Mouse (Mus musculus) midbrain, postnatal 0 days (tissue): ENCODE measurements around the gene Thsd4. TPM values are rescaled to one million over a fixed set of nuclear protein-coding genes. Genes with fewer than 3 reads are reported as not detected.

Experiments
- ATAC-seq: fragments of 200-750 bp; cut with Nextera tagmentation; 2 replicates; pipeline ENCODE4 v1.8.0; 2017; ENCODE audit warnings: moderate number of reproducible peaks, mild to moderate bottlenecking, moderate TSS enrichment, moderate library complexity; ENCODE audit not compliant: low FRiP score
- DNase-seq: peaks from one replicate; pipeline ENCODE4 v3.0.0-alpha.2; 2015; ENCODE audit warnings: low spot score
- H3K27ac ChIP-seq: fragments of 300-500 bp; sonication (generic); 2 replicates; pipeline ENCODE4 v1.5.1; 2014; ENCODE audit warnings: low read depth, mild to moderate bottlenecking, low read length, mixed read lengths
- H3K27me3 ChIP-seq: fragments of 300-500 bp; sonication (generic); 2 replicates; pipeline ENCODE4 v1.6.1; 2014; ENCODE audit warnings: low read length, control low read depth, mixed read lengths; ENCODE audit not compliant: insufficient read depth
- H3K36me3 ChIP-seq: fragments of 300-500 bp; sonication (generic); 2 replicates; pipeline ENCODE4 v1.6.1; 2014; ENCODE audit warnings: low read length, control low read depth, mixed read lengths; ENCODE audit not compliant: insufficient read depth
- H3K4me1 ChIP-seq: fragments of 300-500 bp; sonication (generic); 2 replicates; pipeline ENCODE4 v1.6.1; 2014; ENCODE audit warnings: mild to moderate bottlenecking, control low read depth, antibody characterized with exemption, low read length, mixed read lengths; ENCODE audit not compliant: insufficient read depth
- H3K4me2 ChIP-seq: fragments of 300-500 bp; sonication (generic); 2 replicates; pipeline ENCODE4 v1.6.1; 2014; ENCODE audit warnings: low read depth, mild to moderate bottlenecking, low read length, mixed read lengths; ENCODE audit not compliant: poor library complexity, severe bottlenecking
- H3K4me3 ChIP-seq: fragments of 300-500 bp; sonication (generic); 2 replicates; pipeline ENCODE4 v1.5.1; 2014; ENCODE audit warnings: low read depth, mild to moderate bottlenecking, low read length, moderate library complexity
- H3K9ac ChIP-seq: fragments of 300-500 bp; sonication (generic); replicated peaks from 2 replicates; pipeline ENCODE4 v1.6.1; 2014; ENCODE audit warnings: mild to moderate bottlenecking, low read length, moderate library complexity, mixed read lengths; ENCODE audit not compliant: poor library complexity, severe bottlenecking
- H3K9me3 ChIP-seq: fragments of 300-500 bp; sonication (generic); 2 replicates; pipeline ENCODE4 v1.6.1; 2016; ENCODE audit warnings: low read length, control low read depth
- CTCF ChIP-seq: IDR thresholded peaks from 2 replicates; pipeline ENCODE4 v1.5.1; 2016; ENCODE audit warnings: antibody characterized with exemption, mild to moderate bottlenecking
- WGBS: fragments of 180-500 bp; shearing (Covaris S2); extraction: QIAGEN DNeasy Blood & Tissue Kit; methylation state at CpG from one replicate; pipeline ENCODE4 v1.1.7; 2014; 5-methylcytosine and 5-hydroxymethylcytosine counted together
- polyA plus RNA-seq: library from polyadenylated mRNA; unstranded; fragments of >200 nt; fragmentation: Nextera tagmentation; extraction: Ambion mirVana; gene quantifications from 2 replicates; pipeline ENCODE4 v1.2.1, GENCODE M21; 2015
- total RNA-seq: library from RNA; depleted of rRNA; stranded (reverse); fragments of >200 nt; gene quantifications from 2 replicates; pipeline ENCODE4 v1.2.3, GENCODE M21; 2014

Thsd4 gene
- total and polyA plus RNA-seq, 2 experiments from 2014 or later: 4.8 to 23.6 TPM

DNA sequence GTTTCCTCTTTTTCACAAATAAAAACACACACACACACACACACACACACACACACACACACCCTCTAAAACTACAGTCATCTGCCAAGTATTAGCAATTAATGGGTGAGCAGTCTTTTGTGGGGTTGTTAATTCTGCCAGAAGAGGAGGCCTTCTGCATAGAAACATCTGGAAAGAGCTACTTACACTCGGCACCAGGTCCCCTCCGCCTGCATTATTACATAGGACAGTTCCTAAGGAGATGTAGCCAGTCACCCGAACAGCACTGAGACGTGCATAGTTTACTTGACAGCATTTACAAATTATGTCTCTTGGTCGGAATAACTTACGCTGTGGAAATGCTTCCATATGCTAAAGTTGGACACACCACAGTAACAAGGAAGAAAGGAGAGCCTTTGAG, 43.0 kb downstream of the Thsd4 start:
- Histone ChIP-seq H3K4me2 (no peak overlapping the region), H3K9me3 (no peaks in the 10 kb centered on the region), H3K27ac (no peak overlapping the region), H3K27me3 (no peaks in the 10 kb centered on the region), H3K9ac (no peak overlapping the region), H3K36me3 (no peaks in the 10 kb centered on the region), H3K4me1 (no peaks in the 10 kb centered on the region), H3K4me3 (no peak overlapping the region)
- ATAC-seq (no peak), DNase-seq (no peak)
- WGBS: 70% methylated on average over 6 of the region's 6 CpGs
- TF ChIP-seq CTCF: no peak

DNA sequence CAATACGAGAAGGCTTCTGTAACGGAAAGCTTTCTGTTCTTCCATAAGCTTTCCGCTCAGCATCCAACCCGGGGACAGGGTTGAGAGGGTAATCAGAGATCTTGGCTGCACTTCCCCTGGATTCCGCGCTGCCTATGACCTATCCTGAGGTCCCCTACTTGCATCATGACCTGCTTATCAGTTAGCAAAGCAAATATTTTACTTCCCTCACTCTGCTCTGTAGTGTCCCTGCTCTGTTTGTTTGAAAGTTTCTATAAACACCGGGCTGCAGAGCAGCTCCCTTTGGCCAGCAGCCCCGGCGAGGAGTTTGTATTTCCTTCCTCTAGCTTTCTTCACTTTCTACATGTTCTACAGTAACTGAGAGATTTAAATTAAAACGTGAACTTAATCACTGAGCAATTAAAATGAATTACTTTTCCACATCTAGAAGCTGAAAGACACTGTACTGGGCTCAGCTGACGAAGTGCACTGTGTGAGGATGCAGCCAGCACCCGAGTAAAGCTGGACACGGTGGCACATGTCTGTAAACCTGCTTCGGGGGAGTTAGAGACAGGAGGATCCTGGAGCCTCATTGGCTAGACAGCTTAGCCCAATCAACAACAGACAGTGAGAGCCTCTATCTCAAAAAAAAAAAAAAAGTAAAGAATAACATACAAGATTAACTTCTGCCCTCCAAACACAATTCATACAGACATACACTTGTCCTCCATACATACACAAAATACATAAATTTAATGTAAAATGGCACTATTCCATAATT, 43.7 kb downstream of the Thsd4 start:
- Histone ChIP-seq H3K27me3 (no peaks in the 10 kb centered on the region), H3K27ac (no peak overlapping the region), H3K4me2 (no peak overlapping the region), H3K36me3 (no peaks in the 10 kb centered on the region), H3K9ac (no peak overlapping the region), H3K4me1 (no peaks in the 10 kb centered on the region), H3K4me3 (no peak overlapping the region), H3K9me3 (no peaks in the 10 kb centered on the region)
- TF ChIP-seq CTCF: no peak
- DNase-seq (no peak), ATAC-seq (no peak)
- 80% methylated on average over 14 of the region's 14 CpGs for WGBS

DNA sequence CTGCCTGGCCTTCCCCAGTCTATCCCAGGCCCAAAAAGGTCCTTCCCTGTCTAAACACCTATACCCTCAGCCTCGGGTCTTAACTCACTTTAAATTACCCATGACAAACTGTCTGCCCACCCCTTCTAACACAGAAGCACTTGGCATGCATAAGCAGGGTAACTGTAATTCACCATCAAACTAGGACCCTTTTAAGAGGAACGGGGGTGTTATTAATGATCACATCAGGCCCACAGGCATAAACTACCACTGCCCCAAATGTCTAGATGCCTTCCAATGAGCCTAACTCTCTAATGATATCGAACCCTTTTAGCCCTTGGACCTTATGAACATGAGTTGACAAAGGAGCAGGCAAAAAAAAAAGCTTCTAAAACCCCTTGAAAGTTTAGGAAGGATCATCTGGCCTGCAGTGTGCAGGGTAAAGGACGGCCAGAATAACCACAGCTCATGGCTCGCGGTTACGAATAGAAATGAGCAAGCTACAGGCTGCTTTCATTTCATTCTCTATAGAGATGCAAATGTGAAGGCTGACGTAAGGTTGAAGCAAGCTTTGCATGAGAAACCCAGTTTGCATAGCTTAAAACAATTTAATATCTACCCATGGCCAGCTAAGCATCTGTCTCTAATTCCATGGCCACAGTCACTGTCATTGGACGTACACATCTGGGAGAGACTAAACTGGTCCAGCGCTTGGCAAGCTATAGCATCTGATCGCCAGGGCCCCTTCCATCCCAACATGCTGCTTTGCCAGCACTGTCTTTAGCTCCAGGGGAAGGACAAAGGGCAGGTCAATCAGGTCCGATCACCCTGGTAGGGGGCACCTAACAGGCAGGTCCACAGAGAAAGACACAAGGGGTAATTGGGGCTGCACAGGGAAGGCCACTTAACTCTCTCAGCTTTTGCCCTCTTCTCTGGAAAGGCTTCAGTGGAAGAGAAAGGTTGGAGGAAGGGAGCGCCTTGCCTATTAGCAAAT, 61.5 kb downstream of the Thsd4 start:
- ATAC-seq (no peak), DNase-seq (no peak)
- H3K27me3 ChIP-seq: no peaks in the 10 kb centered on the region
- 35% methylated on average over 13 of the region's 13 CpGs for WGBS
- H3K4me1 ChIP-seq: peaks cover 11% of the 10 kb centered on the region; the same call in 1 of the 2 replicates
- no peak overlapping the region for H3K4me2 ChIP-seq
- no peaks in the 10 kb centered on the region for H3K36me3 ChIP-seq
- no peak overlapping the region for H3K9ac ChIP-seq
- no peaks in the 10 kb centered on the region for H3K9me3 ChIP-seq
- no peak overlapping the region for H3K4me3 ChIP-seq
- no peak overlapping the region for H3K27ac ChIP-seq
- TF ChIP-seq CTCF: no peak

DNA sequence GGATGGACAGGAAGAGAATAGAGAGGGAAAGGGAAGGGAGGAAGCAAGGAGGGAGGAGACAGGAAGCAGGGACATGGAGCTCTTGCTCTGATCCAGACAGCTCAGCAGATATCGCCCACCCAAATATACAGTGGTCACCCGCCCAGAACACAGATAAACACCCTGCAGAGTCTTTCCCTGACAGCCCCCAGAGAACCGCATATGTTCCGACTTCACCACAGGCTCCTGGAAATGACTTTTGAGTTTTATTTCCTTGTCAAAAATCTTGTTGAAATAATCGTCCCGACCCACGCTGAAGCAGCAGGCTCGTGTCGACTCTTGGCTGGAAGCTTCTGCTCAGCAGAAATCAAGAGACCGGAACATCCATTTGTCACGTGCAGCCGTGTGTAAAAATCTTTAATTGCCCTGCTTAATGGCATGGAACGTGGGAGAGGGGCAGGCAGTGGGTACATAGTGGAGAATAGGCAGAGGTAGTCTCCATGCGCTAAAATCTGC, 63.3 kb downstream of the Thsd4 start:
- ATAC-seq (no peak), DNase-seq (peak; percentile 77)
- H3K27ac ChIP-seq: no peak overlapping the region
- H3K4me3 ChIP-seq: no peak overlapping the region
- H3K36me3 ChIP-seq: no peaks in the 10 kb centered on the region
- H3K4me2 ChIP-seq: peak overlapping the region; percentile 33; the same call in 1 of the 2 replicates
- H3K4me1 ChIP-seq: peaks cover 11% of the 10 kb centered on the region; the same call in 1 of the 2 replicates
- 0 out of 2 replicates have a peak overlapping the region, but pooled peaks have one; percentile 39 for H3K9ac ChIP-seq
- 16% methylated on average over 14 of the region's 14 CpGs for WGBS
- no peaks in the 10 kb centered on the region for H3K9me3 ChIP-seq
- TF ChIP-seq CTCF: no peak
- no peaks in the 10 kb centered on the region for H3K27me3 ChIP-seq

DNA sequence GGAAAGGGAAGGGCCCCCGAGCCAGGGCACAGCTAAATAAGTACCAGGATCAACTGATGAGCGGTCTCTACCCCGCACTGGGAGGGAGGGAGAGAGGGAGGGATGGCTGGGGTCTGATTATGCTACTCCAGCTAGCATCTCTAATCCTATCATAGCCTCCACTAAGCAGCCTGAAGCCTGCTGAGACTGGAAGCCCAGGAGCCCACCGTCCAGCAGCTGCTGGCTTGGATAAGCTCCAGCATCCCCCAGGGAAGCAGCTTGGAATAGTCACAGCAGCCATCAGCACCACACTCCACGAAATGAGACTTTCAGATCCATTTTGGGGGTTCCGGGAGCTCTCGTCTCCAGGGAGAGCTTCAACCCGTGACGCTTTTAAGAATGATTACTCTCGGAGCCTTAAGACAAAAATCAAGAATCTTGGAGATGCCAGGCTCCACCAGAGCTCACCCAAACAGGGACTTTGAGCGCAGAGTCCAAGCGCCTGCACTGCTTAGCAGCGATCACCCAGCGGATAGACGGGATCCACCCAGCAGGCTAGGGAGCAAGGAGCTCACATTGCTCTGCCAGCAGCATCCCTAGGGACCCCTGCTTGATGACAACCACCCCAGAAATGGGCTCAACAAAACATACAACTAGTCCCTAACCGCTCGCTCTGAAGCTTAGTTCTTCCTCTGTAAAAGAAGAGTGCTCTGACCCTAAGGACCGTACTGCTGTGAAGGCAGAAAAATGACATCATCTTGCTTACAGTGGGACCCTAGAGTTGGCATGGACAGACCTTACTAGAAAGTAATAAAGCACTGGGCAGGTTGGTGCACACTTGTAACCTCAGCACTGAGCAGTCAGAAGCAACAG, 64.3 kb downstream of the Thsd4 start:
- Histone ChIP-seq H3K27me3 (no peaks in the 10 kb centered on the region), H3K4me1 (peaks cover 11% of the 10 kb centered on the region; the same call in 1 of the 2 replicates), H3K4me2 (peak overlapping the region; percentile 33), H3K27ac (0 out of 2 replicates have a peak overlapping the region, but pooled peaks have one; percentile 7), H3K4me3 (0 out of 2 replicates have a peak overlapping the region, but pooled peaks have one; percentile 6), H3K36me3 (no peaks in the 10 kb centered on the region), H3K9me3 (no peaks in the 10 kb centered on the region), H3K9ac (no peak overlapping the region; the same call in 1 of the 2 replicates)
- ATAC-seq (peak; percentile 47), DNase-seq (peak; percentile 82)
- 13% methylated on average over 18 of the region's 18 CpGs for WGBS
- TF ChIP-seq CTCF: no peak
